Mouse (Mus musculus) cerebellum, adult 2 months (tissue): Measurements from ENCODE around the gene Clec10a.

Experiments used
- CTCF ChIP-seq: fragments of 200-500 bp; IDR thresholded peaks from 2 replicates; pipeline ENCODE4 v1.5.1; 2011; ENCODE audit warnings: low read depth, mild to moderate bottlenecking, control low read depth, low read length, moderate library complexity, borderline replicate concordance; ENCODE audit not compliant: insufficient read depth
- POLR2A ChIP-seq: fragments of 200-500 bp; IDR thresholded peaks from 2 replicates; pipeline ENCODE4 v1.6.1; 2011; ENCODE audit warnings: low read length, control low read depth, borderline replicate concordance; ENCODE audit not compliant: insufficient read depth

DNA sequence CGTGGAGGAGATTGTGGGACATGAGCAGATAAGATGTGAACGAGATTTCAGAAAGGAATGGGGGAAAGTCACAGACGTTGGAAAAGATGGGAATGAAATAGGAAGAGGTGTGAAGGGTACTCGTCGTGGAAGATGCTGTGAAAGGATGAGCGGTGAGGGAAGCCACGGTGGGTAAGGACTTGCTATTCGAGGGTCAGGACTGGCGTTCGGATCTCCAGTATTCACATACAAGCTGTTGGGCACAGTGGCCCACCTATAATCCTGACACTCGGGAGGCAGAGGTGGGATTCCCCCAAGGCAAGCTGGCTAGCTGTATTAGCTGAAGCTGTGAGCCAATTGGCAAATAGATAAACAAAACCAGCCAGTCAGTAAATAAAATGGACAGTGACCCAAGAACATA is 22.8 kb downstream of the Clec10a start:
- TF ChIP-seq POLR2A (no peak), CTCF (no peak)
